Mouse (Mus musculus): ENCODE measurements around the gene Mad2l1bp.
A peak's percentile ranks its signal among the peaks of the same experiment; 100 is the strongest.

Gene Mad2l1bp

DNA sequence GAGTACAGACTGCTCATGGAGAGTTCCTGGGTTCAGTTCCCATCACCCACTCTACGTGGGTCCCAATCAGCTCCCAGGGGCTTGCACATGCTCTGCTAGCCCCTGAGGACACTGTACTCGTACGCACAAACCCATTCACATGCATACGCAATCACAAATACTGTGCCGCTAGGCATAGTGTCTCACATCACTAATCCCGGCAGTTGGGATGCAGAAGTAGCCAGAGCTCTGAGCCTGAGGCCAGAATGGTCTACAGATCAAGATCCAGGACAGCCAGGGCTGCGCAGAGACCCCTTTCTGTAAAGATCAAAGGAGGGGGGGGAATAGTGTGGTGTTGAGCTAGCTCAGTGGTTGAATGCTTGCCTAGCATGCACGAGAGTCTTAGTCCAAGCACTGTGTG lies 3.8 kb upstream of the Mad2l1bp start:
- no peak for DNase-seq (ENCODE audit: extremely low read depth, insufficient read length, low spot score)

DNA sequence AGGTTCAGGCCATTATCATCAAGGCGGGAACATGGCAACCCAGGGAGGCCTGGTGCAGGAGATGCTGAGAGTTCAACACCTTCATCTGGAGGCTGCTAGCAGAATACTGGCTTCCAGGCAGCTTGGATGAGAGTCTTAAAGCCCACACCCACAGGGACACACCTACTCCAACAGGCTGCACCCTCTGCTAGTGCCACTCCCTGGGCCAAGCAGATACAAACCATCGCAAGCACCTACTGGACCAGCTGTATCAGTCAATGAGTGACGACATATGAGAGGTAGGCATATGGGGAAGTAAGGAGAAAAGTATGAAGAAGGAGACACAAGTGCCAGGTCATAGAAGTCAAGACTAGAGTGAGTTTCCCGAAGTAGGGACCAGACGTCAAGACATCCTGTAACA lies 3.3 kb upstream of the Mad2l1bp start:
- DNase-seq (ENCODE audit: extremely low read depth, insufficient read length, low spot score): no peak

DNA sequence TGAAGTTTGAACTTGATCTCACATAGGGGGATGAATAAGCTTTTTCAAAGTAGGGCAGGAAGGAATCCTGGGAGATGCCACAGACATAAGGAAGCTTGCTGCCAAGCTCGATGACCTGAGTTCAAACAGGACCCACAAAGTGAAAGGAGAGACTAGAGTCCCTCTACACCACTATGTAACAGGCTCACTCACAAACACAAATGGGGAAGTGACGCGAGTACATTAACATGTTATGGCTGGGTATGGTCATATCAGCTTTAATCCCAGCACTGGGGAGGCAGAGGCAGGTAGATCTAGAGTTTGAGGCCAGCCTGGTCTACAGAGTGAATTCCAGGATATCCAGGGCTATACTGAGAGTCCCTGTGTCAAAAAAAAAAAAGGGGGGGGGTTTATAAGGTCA lies 983 bp upstream of the Mad2l1bp start:
- DNase-seq (ENCODE audit: extremely low read depth, insufficient read length, low spot score): no peak

DNA sequence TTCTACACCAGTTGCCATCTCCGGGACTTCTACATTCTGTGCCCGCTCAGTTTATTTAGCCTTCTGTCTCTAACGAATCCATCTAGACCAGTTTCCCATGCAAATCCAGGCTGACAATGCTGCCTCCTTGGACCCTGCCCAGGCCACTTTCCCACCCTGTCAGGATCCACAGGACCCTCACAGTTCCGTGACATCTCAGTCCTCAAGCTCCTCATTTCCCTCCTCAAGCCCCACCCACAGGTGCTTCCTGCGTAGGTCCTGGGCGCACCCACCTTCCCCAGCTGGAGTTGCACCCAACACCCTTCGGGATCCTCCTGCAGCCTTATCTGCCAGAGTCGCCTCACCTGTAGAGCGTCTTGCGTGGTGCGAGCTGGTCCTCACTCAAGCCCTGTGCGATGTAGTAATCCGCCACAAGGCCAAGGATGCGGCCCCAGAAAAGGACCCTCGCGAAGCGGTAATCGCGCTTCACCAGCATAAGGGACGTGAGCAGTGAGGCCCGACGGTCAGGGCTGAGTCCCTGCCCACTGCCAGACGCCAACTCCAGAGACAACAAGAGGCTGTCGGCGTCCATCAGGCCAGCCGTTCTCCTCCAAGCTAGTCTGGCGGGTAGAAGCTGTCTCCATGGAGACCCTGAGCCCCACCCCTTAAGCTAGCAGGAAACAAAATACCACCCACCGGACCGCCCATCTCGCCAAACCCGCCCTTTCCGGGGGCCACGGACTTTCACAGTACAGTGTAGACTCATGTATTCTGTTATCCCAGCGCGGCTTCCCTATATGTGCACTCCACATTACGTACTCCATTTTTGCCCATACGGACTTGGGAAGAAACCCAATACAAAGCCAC lies 9.6 kb downstream of the Mad2l1bp start, which contains the start of gene Rsph9:
TSS of gene Rsph9 (minus strand) at position 639 of the 846 bp plus-strand sequence.
- no peak for DNase-seq (ENCODE audit: extremely low read depth, insufficient read length, low spot score)

DNA sequence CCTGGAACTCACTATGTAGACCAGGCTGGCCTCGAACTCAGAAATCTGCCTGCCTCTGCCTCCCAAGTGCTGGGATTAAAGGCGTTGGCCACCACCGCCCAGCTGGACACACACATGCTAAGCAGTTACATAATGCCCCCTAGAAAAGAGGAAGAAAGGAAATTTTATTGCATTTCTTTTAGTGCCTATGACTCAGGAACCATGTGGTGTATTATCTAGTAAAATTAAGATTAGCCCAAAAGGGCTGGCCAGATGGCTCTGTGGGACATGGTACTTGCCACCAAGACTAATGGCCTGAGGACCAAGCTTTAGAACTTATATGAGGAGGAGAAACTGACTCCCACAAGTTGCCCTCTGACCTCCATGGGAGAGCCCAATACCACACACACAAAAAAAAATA lies 13.5 kb downstream of the Mad2l1bp start:
- DNase-seq (ENCODE audit: extremely low read depth, insufficient read length, low spot score): no peak

DNA sequence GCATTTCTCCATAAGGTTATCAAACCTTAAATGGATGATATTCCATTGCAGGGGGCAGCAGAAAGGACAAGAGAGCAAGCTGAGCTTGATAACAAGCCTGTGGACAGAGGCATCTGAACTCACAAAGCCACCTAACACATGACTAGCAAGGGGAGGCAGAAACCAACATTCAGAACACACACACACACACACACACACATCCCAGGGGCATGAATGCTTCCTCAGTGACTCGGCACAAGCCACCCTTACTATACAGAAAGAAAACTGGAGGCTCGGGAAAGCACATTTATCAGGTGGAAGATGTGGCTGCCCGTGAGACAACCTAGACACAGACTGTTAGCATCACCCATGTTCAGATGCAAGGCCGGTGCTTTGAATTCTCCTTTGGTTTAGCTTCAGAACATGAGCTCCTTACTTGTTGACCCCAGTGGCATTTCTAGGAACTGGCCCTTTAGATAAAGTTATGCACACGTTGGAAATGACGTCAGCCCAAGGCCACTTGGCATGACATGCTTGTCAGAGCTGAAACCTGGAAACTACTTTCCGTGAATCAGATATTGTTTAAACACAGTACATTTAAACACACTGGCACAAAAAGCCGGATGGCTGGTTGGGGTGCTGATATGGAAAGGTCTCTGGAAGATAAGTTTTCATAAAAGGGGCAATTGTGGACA lies 14.7 kb downstream of the Mad2l1bp start:
- no peak for DNase-seq (ENCODE audit: extremely low read depth, insufficient read length, low spot score)

DNA sequence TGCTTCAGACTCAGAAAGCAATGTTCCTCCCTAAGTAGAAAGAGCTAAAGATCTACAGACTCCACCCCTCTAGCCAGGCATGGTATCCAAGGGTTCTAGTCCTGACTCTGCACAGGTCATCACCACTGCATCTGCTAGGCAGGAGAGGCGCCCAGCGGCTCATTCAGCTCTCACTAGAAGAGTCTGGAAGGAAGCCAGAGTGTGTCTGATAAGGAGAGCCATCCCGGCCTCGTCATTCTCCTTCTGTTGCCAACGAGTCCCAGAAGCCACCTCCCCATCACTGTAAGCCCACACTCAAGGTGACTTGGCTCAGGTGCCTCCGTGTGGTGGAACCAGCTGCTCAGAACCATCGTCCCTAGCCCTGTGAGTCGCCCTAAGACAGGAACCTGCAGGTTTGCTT lies 20.5 kb downstream of the Mad2l1bp start:
- no peak for DNase-seq (ENCODE audit: extremely low read depth, insufficient read length, low spot score)

DNA sequence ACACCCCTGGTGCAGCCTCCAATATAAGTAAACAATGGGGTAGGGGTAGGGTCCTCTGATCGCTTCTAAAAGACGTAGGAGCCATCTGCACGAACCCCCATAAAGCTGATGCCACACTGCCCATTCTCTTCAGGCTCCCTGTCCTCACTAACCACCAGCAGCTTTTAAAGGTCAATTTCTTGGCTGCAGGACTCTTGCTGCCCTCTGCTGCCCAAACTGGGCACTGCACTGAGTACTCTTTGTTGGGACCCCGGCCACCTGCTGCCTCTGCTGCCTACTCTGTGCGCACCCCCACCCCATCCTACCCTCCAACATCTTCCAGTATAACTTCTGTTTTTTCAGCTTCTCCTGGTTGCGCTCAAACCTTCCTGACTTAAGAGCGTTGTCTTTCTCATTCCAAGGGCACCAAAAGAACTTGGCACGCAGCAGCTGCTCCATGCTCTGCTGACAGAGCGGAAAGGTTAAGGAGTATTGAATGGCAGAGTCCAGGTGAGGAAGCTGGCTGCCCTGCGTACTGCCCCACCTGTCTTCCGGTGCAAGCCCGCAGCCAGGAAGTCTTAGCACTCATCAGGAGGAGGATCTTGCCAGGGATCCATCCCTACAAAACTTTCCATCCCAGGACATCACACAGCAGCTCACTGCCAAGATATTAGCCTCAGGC lies 21.2 kb downstream of the Mad2l1bp start:
- peak; percentile 46 for DNase-seq (ENCODE audit: extremely low read depth, insufficient read length, low spot score)

DNA sequence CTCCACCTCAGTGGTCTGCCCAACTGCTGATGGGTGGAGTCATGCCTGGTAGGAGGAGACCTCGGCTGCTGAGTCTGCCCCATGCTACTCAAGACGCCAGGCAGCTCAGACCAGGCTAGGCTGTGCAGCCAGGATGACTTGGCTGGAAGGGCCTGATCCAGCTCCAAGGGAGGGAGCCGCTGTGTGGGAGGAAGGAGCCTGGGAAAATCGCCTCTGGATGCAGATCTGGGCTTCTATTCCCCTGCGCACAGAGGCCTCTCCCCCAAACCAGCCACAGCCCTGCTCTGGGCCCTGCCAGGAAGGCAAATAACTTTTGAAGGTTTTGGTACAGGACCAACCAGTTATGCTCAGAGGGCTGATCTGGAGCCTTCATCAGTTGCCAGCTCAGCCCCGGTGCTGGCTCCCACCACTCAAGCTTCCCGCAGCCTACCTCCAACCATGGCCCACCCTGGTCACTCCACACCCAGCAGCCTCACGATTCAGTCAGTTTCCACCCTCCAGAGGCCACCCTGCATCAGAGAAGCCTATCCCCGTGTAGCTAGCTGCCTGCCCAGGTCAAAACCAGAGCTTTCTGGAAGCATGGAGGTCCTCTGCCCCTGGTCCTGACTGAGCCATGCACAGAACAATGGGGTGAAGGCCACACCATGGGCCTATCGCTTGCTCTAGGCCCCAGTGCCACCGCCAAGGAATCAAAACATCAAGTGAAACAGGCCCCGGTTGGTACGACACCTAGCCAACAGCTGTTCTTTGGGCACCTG lies 23.4 kb downstream of the Mad2l1bp start:
- DNase-seq (ENCODE audit: extremely low read depth, insufficient read length, low spot score): no peak

DNA sequence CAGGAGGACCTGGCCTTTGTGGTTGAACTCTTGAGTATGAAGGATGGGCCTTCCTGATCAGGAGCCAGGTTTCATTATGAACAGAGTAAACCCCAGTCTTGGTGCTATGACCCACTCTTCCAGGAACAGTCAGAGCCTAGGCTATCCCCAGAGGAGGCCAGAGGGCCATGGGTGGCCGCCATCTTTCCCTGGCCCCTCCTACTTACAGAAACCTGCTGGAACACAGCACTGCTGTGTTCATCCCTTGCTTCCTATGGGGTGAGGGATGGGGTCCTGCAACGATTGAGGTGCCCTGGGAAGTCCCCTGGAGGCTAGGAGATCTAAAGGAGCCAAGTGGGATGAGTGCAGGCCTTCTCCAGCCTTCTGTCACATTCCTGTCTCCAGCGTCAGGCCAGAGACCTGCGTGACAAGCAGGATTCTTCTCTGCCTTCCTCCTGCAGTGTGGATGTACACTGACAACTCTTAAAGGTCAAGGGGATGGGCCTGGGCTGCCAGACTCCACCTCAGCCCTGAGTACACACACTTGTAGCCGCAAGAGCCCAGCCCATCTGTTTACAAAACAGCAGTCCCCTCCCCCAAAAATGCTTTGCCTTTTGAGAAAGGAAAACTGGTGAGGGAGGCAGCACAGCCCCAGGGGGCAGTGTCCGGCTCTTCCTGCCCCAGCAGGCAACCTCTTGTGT lies 25.4 kb downstream of the Mad2l1bp start:
- no peak for DNase-seq (ENCODE audit: extremely low read depth, insufficient read length, low spot score)

DNA sequence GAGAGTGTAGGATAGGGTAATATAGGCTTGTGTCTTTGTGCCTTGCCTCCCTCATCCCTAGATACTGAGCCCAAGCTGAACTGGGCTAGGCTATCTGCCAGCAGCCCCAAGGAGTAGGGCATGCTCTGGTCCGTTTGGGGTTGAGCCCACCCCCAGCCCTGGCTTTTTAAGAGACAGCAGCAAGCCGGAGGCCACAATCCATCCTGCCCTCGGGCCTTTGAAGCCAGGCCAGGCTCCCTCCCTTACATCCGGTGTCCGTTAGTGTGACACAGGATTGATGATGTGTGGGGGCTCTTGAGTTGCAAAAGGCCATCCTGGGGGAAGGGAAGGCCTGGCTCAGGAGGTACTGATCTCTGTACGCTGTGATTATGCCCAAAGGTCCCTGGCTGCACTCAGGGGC lies 26.7 kb downstream of the Mad2l1bp start:
- DNase-seq (ENCODE audit: extremely low read depth, insufficient read length, low spot score): no peak

DNA sequence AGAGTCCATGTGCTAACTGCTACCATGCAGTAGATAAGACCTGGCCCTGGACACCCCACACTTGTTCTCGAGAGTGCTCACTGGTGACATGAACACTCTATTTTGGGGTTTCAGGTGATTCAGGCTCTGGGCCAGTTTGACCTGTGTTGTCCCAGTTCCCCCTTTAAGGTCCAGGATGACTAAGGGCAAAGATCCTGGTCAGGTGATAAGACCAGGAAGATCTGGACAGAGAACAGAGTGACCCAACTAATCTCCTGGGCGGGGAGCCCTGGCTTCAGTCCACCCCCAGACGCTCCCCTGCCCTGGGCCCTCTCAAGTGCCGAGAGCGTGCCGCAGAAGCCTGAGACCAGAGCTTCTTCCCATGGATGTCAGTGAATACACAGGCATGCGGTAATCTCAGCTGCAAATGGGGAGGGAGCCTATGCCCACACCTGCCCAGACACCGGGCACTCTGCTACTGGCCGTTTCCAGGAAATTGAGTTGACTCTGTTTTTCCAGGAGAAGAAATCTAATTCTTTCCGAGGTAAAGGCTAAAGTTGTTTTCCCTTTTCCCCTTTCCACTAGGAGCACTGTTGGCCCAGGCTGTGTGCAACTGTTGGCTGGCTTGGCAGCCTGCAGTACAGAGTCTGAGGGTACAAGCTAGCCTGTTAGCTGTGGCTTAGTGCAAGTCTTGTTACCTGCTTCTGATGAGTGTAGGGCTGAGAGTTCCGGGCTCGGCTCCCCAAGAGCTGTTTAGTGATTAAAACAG lies 29.2 kb downstream of the Mad2l1bp start:
- no peak for DNase-seq (ENCODE audit: extremely low read depth, insufficient read length, low spot score)

DNA sequence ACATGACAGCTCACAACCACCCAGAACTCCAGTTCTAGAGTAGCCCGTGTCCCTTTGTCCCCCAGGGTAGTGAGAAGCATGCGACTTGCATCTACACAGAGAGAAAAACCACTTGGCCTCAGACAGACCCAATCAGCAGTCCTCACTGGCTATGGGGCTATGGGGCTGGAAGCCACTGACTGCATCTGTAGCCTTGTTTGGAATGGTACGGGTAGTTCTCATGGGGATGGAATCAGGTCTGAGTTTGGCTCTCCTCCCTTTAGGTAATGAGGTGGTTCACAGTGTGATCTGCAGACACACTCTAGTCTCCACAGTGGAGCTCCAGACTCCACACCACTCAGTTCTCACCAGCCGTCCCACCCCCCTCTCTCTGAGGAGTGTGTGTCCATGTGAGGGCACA lies 30.1 kb downstream of the Mad2l1bp start:
- no peak for DNase-seq (ENCODE audit: extremely low read depth, insufficient read length, low spot score)

DNA sequence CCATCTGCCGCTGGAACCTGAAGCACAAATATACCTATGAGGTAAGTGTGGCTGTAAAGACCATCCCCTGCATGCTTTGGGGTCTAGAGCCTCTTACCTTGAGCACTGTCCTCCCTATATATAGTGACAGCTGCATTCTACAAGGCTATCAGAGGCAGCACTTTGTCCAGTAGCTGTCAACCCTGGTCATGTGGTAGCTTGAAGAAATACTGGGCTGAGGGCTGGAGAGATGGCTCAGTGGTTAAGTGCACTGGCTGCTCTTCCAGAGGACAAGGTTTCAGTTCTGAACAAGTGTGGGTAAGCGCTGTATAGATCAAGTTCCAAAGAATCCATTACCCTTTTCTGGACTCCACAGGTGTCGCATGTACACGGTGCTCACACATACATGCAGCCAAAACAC lies 30.6 kb downstream of the Mad2l1bp start:
- no peak for DNase-seq (ENCODE audit: extremely low read depth, insufficient read length, low spot score)

DNA sequence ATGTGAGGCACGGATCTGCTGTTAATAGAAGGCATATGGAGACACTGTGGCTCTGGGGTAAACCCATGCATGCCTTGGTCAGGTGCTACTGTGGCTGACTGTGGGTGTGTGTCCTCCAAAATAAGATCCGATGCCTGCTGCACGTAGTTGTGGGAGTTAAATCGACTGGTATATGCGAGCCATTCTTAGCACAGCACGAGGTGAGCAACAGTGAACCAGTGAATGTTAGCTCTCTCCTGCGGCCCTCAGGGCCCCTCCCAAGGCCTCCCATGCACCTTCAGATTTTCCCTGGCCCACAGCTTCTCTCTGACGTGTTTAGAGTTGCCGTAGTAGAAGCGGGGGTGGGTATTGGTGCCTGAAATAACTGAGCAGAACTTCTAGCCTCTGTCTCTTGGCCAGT lies 33.7 kb downstream of the Mad2l1bp start:
- DNase-seq (ENCODE audit: extremely low read depth, insufficient read length, low spot score): no peak

DNA sequence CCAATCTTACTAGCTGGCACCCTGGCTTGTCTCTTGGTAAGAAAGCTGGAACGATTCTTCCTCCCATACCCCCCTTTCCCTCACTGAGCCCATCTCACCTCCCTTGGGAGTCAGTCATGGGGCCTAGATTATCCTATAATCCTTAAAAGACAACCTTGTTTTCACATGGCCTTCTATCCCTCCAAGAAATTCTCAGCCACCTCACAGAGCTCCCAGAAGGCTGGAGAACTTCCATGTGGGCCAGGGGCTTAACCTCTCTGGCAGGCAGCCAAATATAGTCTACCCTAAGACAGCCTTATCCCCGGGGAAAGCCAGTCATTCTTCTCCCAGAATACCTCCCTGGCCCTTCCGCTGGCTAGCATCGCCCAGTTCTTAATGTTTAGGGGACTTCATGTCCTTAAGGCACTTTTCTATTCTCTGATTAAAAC lies 34.9 kb downstream of the Mad2l1bp start:
- DNase-seq (ENCODE audit: extremely low read depth, insufficient read length, low spot score): no peak

DNA sequence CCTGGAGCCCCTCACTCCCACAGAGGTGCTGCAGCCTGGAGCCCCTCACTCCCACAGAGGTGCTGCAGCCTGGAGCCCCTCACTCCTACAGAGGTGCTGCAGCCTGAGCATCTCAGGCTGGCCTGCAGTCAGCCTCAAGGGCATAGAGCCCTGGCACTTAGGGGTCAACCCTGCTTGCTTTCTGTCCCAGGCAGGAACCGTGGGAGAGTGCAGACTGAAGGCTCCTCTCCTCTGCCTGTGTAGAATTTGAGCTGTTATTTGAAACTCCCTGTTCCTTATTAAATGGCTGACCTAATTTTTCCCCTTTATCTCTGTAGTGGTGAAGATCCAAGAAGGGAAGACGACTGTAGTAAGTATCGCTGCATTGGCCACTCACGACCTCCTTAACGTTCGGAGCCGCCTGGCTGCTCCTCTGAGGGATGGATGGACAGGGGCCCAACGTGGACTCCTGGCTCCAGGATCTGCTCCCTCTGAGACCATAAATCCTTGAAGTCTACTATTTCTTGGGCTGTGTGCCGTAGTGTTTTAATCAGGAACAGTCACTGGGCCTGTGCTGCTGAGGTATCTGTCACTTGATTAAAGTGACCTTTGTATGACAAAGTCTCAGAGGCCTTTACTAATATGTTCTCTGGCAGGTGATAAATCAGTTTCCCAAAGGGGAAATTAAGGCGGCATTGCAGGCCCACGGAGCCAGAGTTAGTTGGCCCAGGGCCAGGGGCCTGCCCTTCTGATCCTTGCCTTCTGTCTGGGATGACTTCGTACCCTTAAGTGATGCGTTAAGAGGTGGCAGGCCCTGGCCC lies 35.5 kb downstream of the Mad2l1bp start:
- no peak for DNase-seq (ENCODE audit: extremely low read depth, insufficient read length, low spot score)

DNA sequence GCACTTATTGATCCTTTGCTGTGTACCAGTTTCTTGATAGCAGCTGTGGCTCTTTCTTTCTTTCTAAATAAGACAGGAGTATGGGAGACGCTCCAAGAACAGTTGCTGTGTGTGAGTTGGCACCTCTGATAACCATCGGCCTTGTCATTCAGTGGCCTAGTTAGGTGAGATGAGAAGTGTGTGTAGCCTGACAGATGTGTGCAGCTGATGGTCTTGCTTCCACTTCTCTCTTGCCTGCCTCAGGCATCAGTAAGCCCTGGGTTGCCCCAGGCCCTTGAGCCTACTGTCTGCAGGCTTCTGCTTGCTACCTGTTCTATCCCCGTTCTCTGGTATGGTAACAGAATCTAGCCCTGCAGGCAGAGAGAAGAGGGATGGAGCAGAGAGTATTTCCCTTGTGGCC lies 36.5 kb downstream of the Mad2l1bp start:
- DNase-seq (ENCODE audit: extremely low read depth, insufficient read length, low spot score): no peak

DNA sequence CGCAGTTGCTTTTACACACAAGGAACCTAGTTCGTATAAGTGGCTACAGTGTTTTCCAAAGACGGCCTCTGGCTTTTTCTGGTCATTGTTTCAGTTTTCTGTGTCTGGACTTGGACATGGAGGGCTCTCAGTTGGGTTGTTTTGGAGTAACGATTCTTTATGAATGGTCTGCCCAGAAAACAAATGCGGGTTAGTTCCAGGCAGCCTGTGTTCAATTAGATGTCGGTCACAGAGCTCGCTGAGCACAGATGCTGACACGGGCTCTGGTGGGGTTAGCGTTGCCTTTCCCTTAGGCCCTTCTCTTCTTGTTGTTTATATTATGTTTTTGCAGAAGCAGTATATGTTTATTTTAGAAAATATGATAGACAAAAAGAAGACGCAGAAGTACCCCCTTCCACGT lies 37.2 kb downstream of the Mad2l1bp start:
- no peak for DNase-seq (ENCODE audit: extremely low read depth, insufficient read length, low spot score)
